Mouse (Mus musculus): Measurements from ENCODE around the gene Rgs6. TPM values are rescaled to one million over a fixed set of nuclear protein-coding genes. Genes with fewer than 3 reads are reported as not detected.

Gene Rgs6
- polyA plus RNA-seq, 1 experiment from 2014 or later: 1.4 TPM

DNA sequence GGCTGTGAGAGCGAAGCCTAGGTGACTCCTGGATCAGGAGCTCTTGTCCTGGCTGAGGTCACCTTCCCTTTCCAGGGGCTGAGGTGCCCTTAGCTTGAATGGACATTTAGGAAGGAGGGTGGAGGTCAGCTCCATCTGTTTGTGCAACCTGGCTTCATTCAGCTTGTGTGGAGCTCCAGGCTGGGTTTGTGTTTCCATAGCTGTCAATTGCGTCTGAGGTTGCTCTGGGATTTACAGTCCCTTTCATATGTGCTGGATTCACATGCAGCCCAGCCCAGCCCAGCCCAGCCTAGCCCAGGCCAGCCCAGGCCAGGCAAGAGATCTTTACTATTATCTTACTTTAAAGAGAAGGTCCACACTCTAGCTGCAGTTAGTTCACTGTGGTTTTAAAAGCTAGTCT lies 163.8 kb downstream of the Rgs6 start:
- no peak for ATAC-seq (ENCODE audit: insufficient number of reproducible peaks, insufficient read depth, low FRiP score, low read depth)
- Histone ChIP-seq H3K4me1 (ENCODE audit: control insufficient read depth, insufficient read depth, low read length) (no peaks in the 10 kb centered on the region), H3K9me3 (ENCODE audit: control insufficient read depth, low read depth, low read length) (no peaks in the 10 kb centered on the region), H3K36me3 (ENCODE audit: control insufficient read depth, insufficient read depth, low read length) (no peaks in the 10 kb centered on the region), H3K4me3 (ENCODE audit: low read depth, low read length) (no peak overlapping the region), H3K4me2 (replicated peaks; ENCODE audit: low read depth, low read length) (no peak overlapping the region), H3K9ac (replicated peaks; ENCODE audit: low read depth, low read length) (no peak overlapping the region), H3K27me3 (ENCODE audit: control insufficient read depth, insufficient read depth, low read length) (no peaks in the 10 kb centered on the region), H3K27ac (ENCODE audit: low read length) (no peak overlapping the region)
- 71% methylated on average over 2 of the region's 2 CpGs for WGBS

GRCm38 (mm10) chr12:82754501-82754900 lies 166.4 kb downstream of the Rgs6 start:
- H3K9me3 ChIP-seq (ENCODE audit: control insufficient read depth, low read depth, low read length): no peaks in the 10 kb centered on the region
- no peak overlapping the region for H3K27ac ChIP-seq (ENCODE audit: low read length)
- no peak overlapping the region for H3K4me3 ChIP-seq (ENCODE audit: low read depth, low read length)
- ATAC-seq (ENCODE audit: insufficient number of reproducible peaks, insufficient read depth, low FRiP score, low read depth): no peak
- H3K36me3 ChIP-seq (ENCODE audit: control insufficient read depth, insufficient read depth, low read length): no peaks in the 10 kb centered on the region
- H3K27me3 ChIP-seq (ENCODE audit: control insufficient read depth, insufficient read depth, low read length): no peaks in the 10 kb centered on the region
- no peaks in the 10 kb centered on the region for H3K4me1 ChIP-seq (ENCODE audit: control insufficient read depth, insufficient read depth, low read length)
- WGBS: 42% methylated on average over 3 of the region's 3 CpGs
- H3K4me2 ChIP-seq (replicated peaks; ENCODE audit: low read depth, low read length): no peak overlapping the region
- no peak overlapping the region for H3K9ac ChIP-seq (replicated peaks; ENCODE audit: low read depth, low read length)

- Histone ChIP-seq H3K27ac (ENCODE audit: low read length) (no peak overlapping the region), H3K4me2 (replicated peaks; ENCODE audit: low read depth, low read length) (no peak overlapping the region), H3K27me3 (ENCODE audit: control insufficient read depth, insufficient read depth, low read length) (no peaks in the 10 kb centered on the region), H3K4me1 (ENCODE audit: control insufficient read depth, insufficient read depth, low read length) (no peaks in the 10 kb centered on the region), H3K9me3 (ENCODE audit: control insufficient read depth, low read depth, low read length) (no peaks in the 10 kb centered on the region), H3K9ac (replicated peaks; ENCODE audit: low read depth, low read length) (no peak overlapping the region), H3K4me3 (ENCODE audit: low read depth, low read length) (no peak overlapping the region), H3K36me3 (ENCODE audit: control insufficient read depth, insufficient read depth, low read length) (no peaks in the 10 kb centered on the region)
- ATAC-seq (ENCODE audit: insufficient number of reproducible peaks, insufficient read depth, low FRiP score, low read depth): no peak
- WGBS: 33% methylated on average over 6 of the region's 6 CpGs
These were observed 168.7 kb downstream of the Rgs6 start for GRCm38 (mm10) chr12:82756756-82757155.

DNA sequence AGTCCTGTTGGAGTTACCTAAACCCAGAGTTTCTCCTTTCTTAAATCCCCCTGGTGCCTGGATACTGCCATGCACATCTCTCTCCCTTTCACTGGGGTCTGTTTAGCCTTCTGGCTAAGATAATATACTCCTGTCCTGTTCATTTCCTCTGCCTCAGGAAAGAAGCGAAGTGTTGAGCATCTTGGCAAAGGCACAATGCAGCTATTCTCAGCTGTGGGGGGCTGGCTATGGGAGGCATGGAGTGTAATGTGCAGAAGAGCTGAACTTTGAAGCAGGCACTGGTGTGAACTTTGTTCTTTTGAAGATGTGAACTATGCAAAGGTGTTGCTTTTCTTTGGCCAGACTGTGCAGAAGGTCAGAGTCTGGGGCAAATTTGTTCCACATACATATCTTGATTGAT lies 169.3 kb downstream of the Rgs6 start:
- no peaks in the 10 kb centered on the region for H3K27me3 ChIP-seq (ENCODE audit: control insufficient read depth, insufficient read depth, low read length)
- H3K9ac ChIP-seq (replicated peaks; ENCODE audit: low read depth, low read length): no peak overlapping the region
- no peaks in the 10 kb centered on the region for H3K36me3 ChIP-seq (ENCODE audit: control insufficient read depth, insufficient read depth, low read length)
- no peak overlapping the region for H3K4me2 ChIP-seq (replicated peaks; ENCODE audit: low read depth, low read length)
- H3K9me3 ChIP-seq (ENCODE audit: control insufficient read depth, low read depth, low read length): no peaks in the 10 kb centered on the region
- no peak for ATAC-seq (ENCODE audit: insufficient number of reproducible peaks, insufficient read depth, low FRiP score, low read depth)
- no peak overlapping the region for H3K27ac ChIP-seq (ENCODE audit: low read length)
- no peaks in the 10 kb centered on the region for H3K4me1 ChIP-seq (ENCODE audit: control insufficient read depth, insufficient read depth, low read length)
- H3K4me3 ChIP-seq (ENCODE audit: low read depth, low read length): no peak overlapping the region
- WGBS: 41% methylated on average over 1 of the region's 1 CpGs

- ATAC-seq (ENCODE audit: insufficient number of reproducible peaks, insufficient read depth, low FRiP score, low read depth): no peak
- Histone ChIP-seq H3K4me1 (ENCODE audit: control insufficient read depth, insufficient read depth, low read length) (no peaks in the 10 kb centered on the region), H3K4me3 (ENCODE audit: low read depth, low read length) (no peak overlapping the region), H3K9ac (replicated peaks; ENCODE audit: low read depth, low read length) (no peak overlapping the region), H3K36me3 (ENCODE audit: control insufficient read depth, insufficient read depth, low read length) (no peaks in the 10 kb centered on the region), H3K9me3 (ENCODE audit: control insufficient read depth, low read depth, low read length) (no peaks in the 10 kb centered on the region), H3K27ac (ENCODE audit: low read length) (no peak overlapping the region), H3K27me3 (ENCODE audit: control insufficient read depth, insufficient read depth, low read length) (no peaks in the 10 kb centered on the region), H3K4me2 (replicated peaks; ENCODE audit: low read depth, low read length) (no peak overlapping the region)
- WGBS: 86% methylated on average over 2 of the region's 2 CpGs
These were observed 174.0 kb downstream of the Rgs6 start for GRCm38 (mm10) chr12:82762046-82762445.

- no peaks in the 10 kb centered on the region for H3K4me1 ChIP-seq (ENCODE audit: control insufficient read depth, insufficient read depth, low read length)
- no peak overlapping the region for H3K4me2 ChIP-seq (replicated peaks; ENCODE audit: low read depth, low read length)
- no peak overlapping the region for H3K27ac ChIP-seq (ENCODE audit: low read length)
- H3K4me3 ChIP-seq (ENCODE audit: low read depth, low read length): no peak overlapping the region
- no peaks in the 10 kb centered on the region for H3K27me3 ChIP-seq (ENCODE audit: control insufficient read depth, insufficient read depth, low read length)
- H3K36me3 ChIP-seq (ENCODE audit: control insufficient read depth, insufficient read depth, low read length): no peaks in the 10 kb centered on the region
- no peak for ATAC-seq (ENCODE audit: insufficient number of reproducible peaks, insufficient read depth, low FRiP score, low read depth)
- no peak overlapping the region for H3K9ac ChIP-seq (replicated peaks; ENCODE audit: low read depth, low read length)
- WGBS: 85% methylated on average over 3 of the region's 3 CpGs
- no peaks in the 10 kb centered on the region for H3K9me3 ChIP-seq (ENCODE audit: control insufficient read depth, low read depth, low read length)
These were observed 180.6 kb downstream of the Rgs6 start for GRCm38 (mm10) chr12:82768726-82769125.

- no peaks in the 10 kb centered on the region for H3K36me3 ChIP-seq (ENCODE audit: control insufficient read depth, insufficient read depth, low read length)
- no peak overlapping the region for H3K4me3 ChIP-seq (ENCODE audit: low read depth, low read length)
- no peak overlapping the region for H3K4me2 ChIP-seq (replicated peaks; ENCODE audit: low read depth, low read length)
- ATAC-seq (ENCODE audit: insufficient number of reproducible peaks, insufficient read depth, low FRiP score, low read depth): no peak
- no peak overlapping the region for H3K9ac ChIP-seq (replicated peaks; ENCODE audit: low read depth, low read length)
- no peaks in the 10 kb centered on the region for H3K9me3 ChIP-seq (ENCODE audit: control insufficient read depth, low read depth, low read length)
- H3K4me1 ChIP-seq (ENCODE audit: control insufficient read depth, insufficient read depth, low read length): no peaks in the 10 kb centered on the region
- WGBS: 97% methylated on average over 2 of the region's 2 CpGs
- H3K27ac ChIP-seq (ENCODE audit: low read length): no peak overlapping the region
- H3K27me3 ChIP-seq (ENCODE audit: control insufficient read depth, insufficient read depth, low read length): no peaks in the 10 kb centered on the region
These were observed 184.1 kb downstream of the Rgs6 start for GRCm38 (mm10) chr12:82772215-82772614.

GRCm38 (mm10) chr12:82774576-82774975 lies 186.5 kb downstream of the Rgs6 start:
- H3K9me3 ChIP-seq (ENCODE audit: control insufficient read depth, low read depth, low read length): no peaks in the 10 kb centered on the region
- WGBS: 87% methylated on average over 7 of the region's 7 CpGs
- ATAC-seq (ENCODE audit: insufficient number of reproducible peaks, insufficient read depth, low FRiP score, low read depth): no peak
- no peak overlapping the region for H3K27ac ChIP-seq (ENCODE audit: low read length)
- H3K27me3 ChIP-seq (ENCODE audit: control insufficient read depth, insufficient read depth, low read length): no peaks in the 10 kb centered on the region
- H3K4me3 ChIP-seq (ENCODE audit: low read depth, low read length): no peak overlapping the region
- H3K9ac ChIP-seq (replicated peaks; ENCODE audit: low read depth, low read length): no peak overlapping the region
- H3K4me1 ChIP-seq (ENCODE audit: control insufficient read depth, insufficient read depth, low read length): no peaks in the 10 kb centered on the region
- no peaks in the 10 kb centered on the region for H3K36me3 ChIP-seq (ENCODE audit: control insufficient read depth, insufficient read depth, low read length)
- H3K4me2 ChIP-seq (replicated peaks; ENCODE audit: low read depth, low read length): no peak overlapping the region

DNA sequence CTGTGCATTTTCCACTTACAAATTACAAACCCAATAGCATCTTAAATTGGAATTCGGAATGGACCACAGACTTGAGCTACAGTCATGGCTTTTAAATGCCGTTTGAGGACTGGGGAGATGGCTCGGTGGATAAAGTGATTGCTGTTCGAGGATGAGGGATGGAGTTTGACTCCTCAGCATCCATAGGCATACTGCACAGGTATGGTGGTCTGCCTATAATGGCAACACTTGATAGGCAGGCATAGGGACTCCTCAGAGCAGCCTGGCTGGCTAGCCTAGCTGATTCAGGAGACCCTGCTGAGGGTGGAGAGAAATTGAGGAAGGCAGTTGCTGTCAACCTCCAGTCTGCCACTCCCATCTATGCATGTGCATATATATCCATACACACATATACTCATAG lies 188.6 kb downstream of the Rgs6 start:
- Histone ChIP-seq H3K27me3 (ENCODE audit: control insufficient read depth, insufficient read depth, low read length) (no peaks in the 10 kb centered on the region), H3K9me3 (ENCODE audit: control insufficient read depth, low read depth, low read length) (no peaks in the 10 kb centered on the region), H3K36me3 (ENCODE audit: control insufficient read depth, insufficient read depth, low read length) (no peaks in the 10 kb centered on the region), H3K4me1 (ENCODE audit: control insufficient read depth, insufficient read depth, low read length) (no peaks in the 10 kb centered on the region), H3K27ac (ENCODE audit: low read length) (no peak overlapping the region), H3K4me2 (replicated peaks; ENCODE audit: low read depth, low read length) (no peak overlapping the region), H3K4me3 (ENCODE audit: low read depth, low read length) (no peak overlapping the region), H3K9ac (replicated peaks; ENCODE audit: low read depth, low read length) (no peak overlapping the region)
- ATAC-seq (ENCODE audit: insufficient number of reproducible peaks, insufficient read depth, low FRiP score, low read depth): no peak
- WGBS: 90% methylated on average over 4 of the region's 4 CpGs
